Mouse (Mus musculus): ENCODE measurements around the gene Akap13. TPM values are rescaled to one million over a fixed set of nuclear protein-coding genes. Genes with fewer than 3 reads are reported as not detected.

Gene Akap13
- total RNA-seq, 1 experiment: 24.6 TPM

- no peak for DNase-seq (ENCODE audit: low read depth, low spot score)
- no peak for TF ChIP-seq CHD2 (IDR thresholded peaks at IDR 0.05; ENCODE audit: low read depth, low read length)
- no peak for TF ChIP-seq ZNF384 (IDR thresholded peaks at IDR 0.05; ENCODE audit: low read depth, low read length)
- TF ChIP-seq ZC3H11A (IDR thresholded peaks at IDR 0.05; ENCODE audit: borderline replicate concordance, low read depth, low read length): no peak
- no peak for TF ChIP-seq HCFC1 (IDR thresholded peaks at IDR 0.05; ENCODE audit: borderline replicate concordance, insufficient read depth, low read length)
- no peak for TF ChIP-seq MAFK (IDR thresholded peaks at IDR 0.05; ENCODE audit: insufficient read depth, low read depth, low read length)
- Histone ChIP-seq H3K4me3 (ENCODE audit: insufficient read depth in 1 of 2, low read depth in 1 of 2, low read length in 2 of 2, poor library complexity in 1 of 2, severe bottlenecking in 1 of 2) (no peak overlapping the region), H3K4me1 (ENCODE audit: control insufficient read depth in 2 of 2, insufficient read depth in 2 of 2, low read length in 2 of 2, poor library complexity in 1 of 2) (no peaks in the 10 kb centered on the region), H3K9ac (ENCODE audit: insufficient read depth, low read depth, low read length, poor library complexity, severe bottlenecking) (no peak overlapping the region), H3K36me3 (ENCODE audit: control insufficient read depth, insufficient read depth, low read length, poor library complexity, severe bottlenecking) (no peaks in the 10 kb centered on the region), H3K27ac (ENCODE audit: insufficient read depth, low read depth, low read length, poor library complexity, severe bottlenecking) (no peak overlapping the region), H3K9me3 (ENCODE audit: control insufficient read depth, insufficient read depth, low read depth, low read length) (no peaks in the 10 kb centered on the region)
- in situ Hi-C loops (cut with MboI; ENCODE audit: low sequenced_read_pairs in 2 of 2, unreplicated experiment in 2 of 2): no loop called here
Observed at GRCm38 (mm10) chr7:75554065-75554464, 98.7 kb downstream of the Akap13 start.

GRCm38 (mm10) chr7:75555940-75556339, 100.6 kb downstream of the Akap13 start:
- Histone ChIP-seq H3K9ac (ENCODE audit: insufficient read depth, low read depth, low read length, poor library complexity, severe bottlenecking) (no peak overlapping the region), H3K36me3 (ENCODE audit: control insufficient read depth, insufficient read depth, low read length, poor library complexity, severe bottlenecking) (no peaks in the 10 kb centered on the region), H3K4me3 (ENCODE audit: insufficient read depth in 1 of 2, low read depth in 1 of 2, low read length in 2 of 2, poor library complexity in 1 of 2, severe bottlenecking in 1 of 2) (no peak overlapping the region), H3K4me1 (ENCODE audit: control insufficient read depth in 2 of 2, insufficient read depth in 2 of 2, low read length in 2 of 2, poor library complexity in 1 of 2) (no peaks in the 10 kb centered on the region), H3K9me3 (ENCODE audit: control insufficient read depth, insufficient read depth, low read depth, low read length) (no peaks in the 10 kb centered on the region), H3K27ac (ENCODE audit: insufficient read depth, low read depth, low read length, poor library complexity, severe bottlenecking) (no peak overlapping the region)
- TF ChIP-seq HCFC1 (IDR thresholded peaks at IDR 0.05; ENCODE audit: borderline replicate concordance, insufficient read depth, low read length): no peak
- TF ChIP-seq CHD2 (IDR thresholded peaks at IDR 0.05; ENCODE audit: low read depth, low read length): no peak
- TF ChIP-seq ZC3H11A (IDR thresholded peaks at IDR 0.05; ENCODE audit: borderline replicate concordance, low read depth, low read length): no peak
- no peak for TF ChIP-seq ZNF384 (IDR thresholded peaks at IDR 0.05; ENCODE audit: low read depth, low read length)
- TF ChIP-seq MAFK (IDR thresholded peaks at IDR 0.05; ENCODE audit: insufficient read depth, low read depth, low read length): no peak
- DNase-seq (ENCODE audit: low read depth, low spot score): no peak
- in situ Hi-C loops (cut with MboI; ENCODE audit: low sequenced_read_pairs in 2 of 2, unreplicated experiment in 2 of 2): no loop called here

DNA sequence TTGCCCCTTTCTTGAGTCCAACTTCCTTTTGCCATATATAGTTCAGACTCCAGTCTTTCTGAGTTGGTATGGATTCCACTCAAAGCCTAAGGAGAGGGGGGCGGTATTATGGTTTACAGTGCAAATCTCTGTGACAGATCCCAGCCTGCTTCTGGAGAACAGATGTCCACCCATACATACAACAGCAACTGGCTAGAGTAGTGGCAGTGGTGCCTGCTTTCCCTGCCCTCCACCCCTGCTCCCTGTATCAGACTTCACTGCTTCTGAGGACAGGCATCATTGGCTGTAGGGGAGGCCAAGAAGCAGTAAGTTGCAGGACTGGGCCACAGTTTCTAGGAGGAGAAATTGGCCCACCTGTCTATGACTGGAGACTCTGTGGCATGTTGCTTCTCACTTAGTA, 102.9 kb downstream of the Akap13 start:
- Histone ChIP-seq H3K4me3 (ENCODE audit: insufficient read depth in 1 of 2, low read depth in 1 of 2, low read length in 2 of 2, poor library complexity in 1 of 2, severe bottlenecking in 1 of 2) (no peak overlapping the region), H3K4me1 (ENCODE audit: control insufficient read depth in 2 of 2, insufficient read depth in 2 of 2, low read length in 2 of 2, poor library complexity in 1 of 2) (no peaks in the 10 kb centered on the region), H3K36me3 (ENCODE audit: control insufficient read depth, insufficient read depth, low read length, poor library complexity, severe bottlenecking) (no peaks in the 10 kb centered on the region), H3K27ac (ENCODE audit: insufficient read depth, low read depth, low read length, poor library complexity, severe bottlenecking) (no peak overlapping the region), H3K9ac (ENCODE audit: insufficient read depth, low read depth, low read length, poor library complexity, severe bottlenecking) (no peak overlapping the region; the same call in 1 of the 2 replicates), H3K9me3 (ENCODE audit: control insufficient read depth, insufficient read depth, low read depth, low read length) (no peaks in the 10 kb centered on the region)
- TF ChIP-seq ZC3H11A (IDR thresholded peaks at IDR 0.05; ENCODE audit: borderline replicate concordance, low read depth, low read length): no peak
- TF ChIP-seq MAFK (IDR thresholded peaks at IDR 0.05; ENCODE audit: insufficient read depth, low read depth, low read length): no peak
- no peak for TF ChIP-seq CHD2 (IDR thresholded peaks at IDR 0.05; ENCODE audit: low read depth, low read length)
- TF ChIP-seq HCFC1 (IDR thresholded peaks at IDR 0.05; ENCODE audit: borderline replicate concordance, insufficient read depth, low read length): no peak
- no peak for TF ChIP-seq ZNF384 (IDR thresholded peaks at IDR 0.05; ENCODE audit: low read depth, low read length)
- no peak for DNase-seq (ENCODE audit: low read depth, low spot score)
- in situ Hi-C loops (cut with MboI; ENCODE audit: low sequenced_read_pairs in 2 of 2, unreplicated experiment in 2 of 2): no loop called here

DNA sequence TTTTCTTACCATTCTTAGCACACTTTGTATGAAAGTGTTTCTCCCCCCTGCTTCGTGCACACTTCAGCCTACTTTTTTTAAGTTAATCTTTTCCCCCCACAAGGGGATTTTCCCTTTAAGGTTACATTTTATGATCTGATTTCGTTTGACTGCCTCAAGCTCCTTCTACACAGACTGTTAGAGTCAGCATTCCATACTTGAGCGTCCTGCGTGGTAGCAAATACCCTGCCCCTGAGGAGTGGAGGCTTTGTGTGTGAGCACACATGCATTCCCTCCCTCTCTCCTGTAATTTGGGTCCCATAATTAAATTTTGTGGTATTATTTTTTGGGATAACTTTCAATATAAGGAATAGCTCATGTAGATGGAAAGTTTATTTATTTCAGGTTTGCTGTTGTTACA, 103.8 kb downstream of the Akap13 start:
- Histone ChIP-seq H3K36me3 (ENCODE audit: control insufficient read depth, insufficient read depth, low read length, poor library complexity, severe bottlenecking) (no peaks in the 10 kb centered on the region), H3K9me3 (ENCODE audit: control insufficient read depth, insufficient read depth, low read depth, low read length) (no peaks in the 10 kb centered on the region), H3K9ac (ENCODE audit: insufficient read depth, low read depth, low read length, poor library complexity, severe bottlenecking) (no peak overlapping the region), H3K4me1 (ENCODE audit: control insufficient read depth in 2 of 2, insufficient read depth in 2 of 2, low read length in 2 of 2, poor library complexity in 1 of 2) (no peaks in the 10 kb centered on the region), H3K4me3 (ENCODE audit: insufficient read depth in 1 of 2, low read depth in 1 of 2, low read length in 2 of 2, poor library complexity in 1 of 2, severe bottlenecking in 1 of 2) (no peak overlapping the region), H3K27ac (ENCODE audit: insufficient read depth, low read depth, low read length, poor library complexity, severe bottlenecking) (no peak overlapping the region)
- in situ Hi-C loops (cut with MboI; ENCODE audit: low sequenced_read_pairs in 2 of 2, unreplicated experiment in 2 of 2): no loop called here
- no peak for DNase-seq (ENCODE audit: low read depth, low spot score)
- no peak for TF ChIP-seq HCFC1 (IDR thresholded peaks at IDR 0.05; ENCODE audit: borderline replicate concordance, insufficient read depth, low read length)
- no peak for TF ChIP-seq CHD2 (IDR thresholded peaks at IDR 0.05; ENCODE audit: low read depth, low read length)
- TF ChIP-seq ZC3H11A (IDR thresholded peaks at IDR 0.05; ENCODE audit: borderline replicate concordance, low read depth, low read length): no peak
- no peak for TF ChIP-seq ZNF384 (IDR thresholded peaks at IDR 0.05; ENCODE audit: low read depth, low read length)
- TF ChIP-seq MAFK (IDR thresholded peaks at IDR 0.05; ENCODE audit: insufficient read depth, low read depth, low read length): no peak

DNA sequence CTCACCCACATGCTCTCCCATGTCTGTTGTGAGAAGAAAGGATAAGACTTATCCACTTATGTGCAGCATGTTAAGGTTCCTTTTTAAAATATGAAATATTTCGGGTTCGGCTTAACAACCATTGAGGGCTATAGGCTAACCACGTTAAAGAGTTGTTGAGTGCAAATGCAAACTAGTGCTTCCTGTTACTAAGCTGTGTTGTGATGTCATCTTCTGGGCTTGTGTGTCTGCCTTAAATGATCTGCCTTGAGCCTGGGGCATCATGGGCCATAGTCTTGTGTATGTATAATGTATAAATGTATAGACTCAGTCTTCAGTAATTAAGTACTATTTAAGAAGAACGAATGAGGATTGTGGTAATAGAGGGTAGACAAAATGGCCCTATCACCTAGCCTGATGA, 104.6 kb downstream of the Akap13 start:
- TF ChIP-seq HCFC1 (IDR thresholded peaks at IDR 0.05; ENCODE audit: borderline replicate concordance, insufficient read depth, low read length) (no peak), ZNF384 (IDR thresholded peaks at IDR 0.05; ENCODE audit: low read depth, low read length) (no peak), CHD2 (IDR thresholded peaks at IDR 0.05; ENCODE audit: low read depth, low read length) (no peak)
- no peak for DNase-seq (ENCODE audit: low read depth, low spot score)

More for the DNA sequence above, 104.6 kb downstream of the Akap13 start:
- H3K9ac ChIP-seq (ENCODE audit: insufficient read depth, low read depth, low read length, poor library complexity, severe bottlenecking): no peak overlapping the region
- H3K4me1 ChIP-seq (ENCODE audit: control insufficient read depth in 2 of 2, insufficient read depth in 2 of 2, low read length in 2 of 2, poor library complexity in 1 of 2): no peaks in the 10 kb centered on the region
- H3K27ac ChIP-seq (ENCODE audit: insufficient read depth, low read depth, low read length, poor library complexity, severe bottlenecking): no peak overlapping the region
- H3K4me3 ChIP-seq (ENCODE audit: insufficient read depth in 1 of 2, low read depth in 1 of 2, low read length in 2 of 2, poor library complexity in 1 of 2, severe bottlenecking in 1 of 2): no peak overlapping the region
- no peaks in the 10 kb centered on the region for H3K9me3 ChIP-seq (ENCODE audit: control insufficient read depth, insufficient read depth, low read depth, low read length)
- H3K36me3 ChIP-seq (ENCODE audit: control insufficient read depth, insufficient read depth, low read length, poor library complexity, severe bottlenecking): no peaks in the 10 kb centered on the region
- in situ Hi-C loops (cut with MboI; ENCODE audit: low sequenced_read_pairs in 2 of 2, unreplicated experiment in 2 of 2): no loop called here
